Mouse (Mus musculus) ES-E14 (cell line): ENCODE data around the gene Tpmt.

Experiments used
- HCFC1 ChIP-seq: IDR thresholded peaks from 2 replicates; pipeline ENCODE4 v1.6.1; 2012; ENCODE audit warnings: low read length, inconsistent platforms, borderline replicate concordance; ENCODE audit not compliant: insufficient read depth
- MAFK ChIP-seq: IDR thresholded peaks from 2 replicates; pipeline ENCODE4 v1.6.1; 2014; ENCODE audit warnings: mild to moderate bottlenecking, low read depth, low read length, inconsistent platforms; ENCODE audit not compliant: insufficient read depth
- ZC3H11A ChIP-seq: IDR thresholded peaks from 2 replicates; pipeline ENCODE4 v1.6.1; 2012; ENCODE audit warnings: low read depth, mild to moderate bottlenecking, inconsistent platforms, low read length, borderline replicate concordance
- ZNF384 ChIP-seq: IDR thresholded peaks from 2 replicates; pipeline ENCODE4 v1.6.1; 2012; ENCODE audit warnings: low read depth, low read length, inconsistent platforms

DNA sequence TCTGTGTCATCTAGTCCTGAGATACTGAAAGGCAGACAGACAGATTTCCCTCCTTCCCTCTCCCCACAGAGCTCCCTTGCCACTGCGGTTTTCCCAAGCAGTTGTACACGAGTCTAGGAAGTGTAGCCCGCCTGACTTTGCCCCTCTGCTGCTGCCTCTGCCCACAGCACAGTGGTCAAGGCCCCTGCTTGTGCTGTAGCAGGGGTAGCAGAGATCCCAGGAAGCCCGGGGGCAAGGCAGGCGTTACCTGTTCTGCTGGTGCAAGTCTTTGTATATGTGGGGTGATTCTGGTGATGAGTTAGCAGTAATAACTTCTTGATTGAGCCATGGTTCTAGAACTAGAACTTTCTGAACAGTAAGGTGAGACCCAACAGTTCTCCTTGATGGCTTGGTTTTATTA is 31.6 kb upstream of the Tpmt start:
- no peak for TF ChIP-seq MAFK
- TF ChIP-seq ZC3H11A = no peak
- no peak for TF ChIP-seq HCFC1
- no peak for TF ChIP-seq ZNF384
